Comparison of ENCODE assay signal across 7 mouse cellular contexts in genomic region chr6:28135411-28136233, GRCm38 (mm10). TPM values are rescaled to one million over a fixed set of nuclear protein-coding genes. Genes with fewer than 3 reads are reported as not detected.
A peak's percentile ranks its signal among the peaks of the same experiment; 100 is the strongest.
DNase-seq lines count a peak whose midpoint lies in the region; ATAC-seq and TF ChIP-seq lines count a peak whose summit lies in the region.

No protein-coding gene starts in this region.

- H3K36me3 ChIP-seq in intestine, postnatal 0 days (ENCODE audit: control insufficient read depth, insufficient read depth), result no peaks in the 10 kb centered on the region
- no peaks in the 10 kb centered on the region for H3K36me3 ChIP-seq in midbrain, embryonic 12.5 days
- no peaks in the 10 kb centered on the region for H3K36me3 ChIP-seq in small intestine, adult 2 months (ENCODE audit: control insufficient read depth, insufficient read depth, low read length)

- no peak overlapping the region; the same call in 1 of the 2 replicates for H3K27ac ChIP-seq in intestine, postnatal 0 days (ENCODE audit: low read depth, low read length)
- no peak overlapping the region for H3K27ac ChIP-seq in midbrain, embryonic 12.5 days (replicated peaks)
- H3K27ac ChIP-seq in small intestine, adult 2 months (ENCODE audit: insufficient read depth, low read depth, low read length), result no peak overlapping the region

- peak overlapping the region; percentile 90 for H3K4me2 ChIP-seq in intestine, postnatal 0 days (replicated peaks; ENCODE audit: low read depth)
- H3K4me2 ChIP-seq in midbrain, embryonic 12.5 days (replicated peaks), result peak overlapping the region; percentile 96

- peak; percentile 83 for ATAC-seq in intestine, postnatal 0 days
- ATAC-seq in midbrain, embryonic 12.5 days (ENCODE audit: low FRiP score, low read depth), result peak; percentile 87

- H3K4me1 ChIP-seq in intestine, postnatal 0 days (replicated peaks; ENCODE audit: control insufficient read depth, insufficient read depth, low read length), result 0 out of 2 replicates have a peak, but pooled peaks cover 5% of the 10 kb centered on the region
- H3K4me1 ChIP-seq in midbrain, embryonic 12.5 days, result peaks cover 30% of the 10 kb centered on the region
- 0 out of 2 replicates have a peak, but pooled peaks cover 5% of the 10 kb centered on the region for H3K4me1 ChIP-seq in small intestine, adult 2 months (ENCODE audit: control insufficient read depth, insufficient read depth, insufficient read length, low read length)

- H3K9me3 ChIP-seq in intestine, postnatal 0 days (ENCODE audit: control insufficient read depth), result no peaks in the 10 kb centered on the region
- no peaks in the 10 kb centered on the region for H3K9me3 ChIP-seq in midbrain, embryonic 12.5 days

- H3K4me3 ChIP-seq in intestine, postnatal 0 days (ENCODE audit: low read depth, low read length), result peak overlapping the region; percentile 49
- H3K4me3 ChIP-seq in midbrain, embryonic 12.5 days, result peak overlapping the region; percentile 56
- H3K4me3 ChIP-seq in small intestine, adult 2 months (ENCODE audit: low read depth, low read length), result peak overlapping the region; percentile 55

- WGBS in intestine, postnatal 0 days, result under 1% methylated on average over 37 of the region's 37 CpGs
- WGBS in midbrain, embryonic 12.5 days, result 0% methylated on average over 37 of the region's 37 CpGs
- 2% methylated on average over 37 of the region's 37 CpGs for WGBS in small intestine, adult 2 months

- TF ChIP-seq POLR2A in small intestine, adult 2 months (IDR thresholded peaks at IDR 0.05; ENCODE audit: low read depth, low read length), result no peak

- no peak overlapping the region for H3K9ac ChIP-seq in intestine, postnatal 0 days (ENCODE audit: low read depth, low read length)
- peak overlapping the region; percentile 50; the same call in 1 of the 2 replicates for H3K9ac ChIP-seq in midbrain, embryonic 12.5 days (replicated peaks)

- peak; percentile 89 for TF ChIP-seq CTCF in intestine, postnatal 0 days (IDR thresholded peaks at IDR 0.05; ENCODE audit: low read depth)
- TF ChIP-seq CTCF in small intestine, adult 2 months (IDR thresholded peaks at IDR 0.05; ENCODE audit: extremely low read depth, insufficient read length, insufficient replicate concordance, low read depth, low read length), result peak; percentile 55; the same call in 1 of the 2 replicates

- peaks cover 44% of the 10 kb centered on the region for H3K27me3 ChIP-seq in intestine, postnatal 0 days (replicated peaks; ENCODE audit: control insufficient read depth, insufficient read depth, low read length)
- peaks cover 43% of the 10 kb centered on the region for H3K27me3 ChIP-seq in midbrain, embryonic 12.5 days
- H3K27me3 ChIP-seq in small intestine, adult 2 months (ENCODE audit: control insufficient read depth, insufficient read depth, low read length), result peaks cover 29% of the 10 kb centered on the region

- DNase-seq in adrenal gland, adult 8-10 months, result peak; percentile 61
- DNase-seq in embryo, embryonic 11.5 days (ENCODE audit: low read depth, low spot score), result peak; percentile 82
- DNase-seq in gastrocnemius, postnatal 4 days (ENCODE audit: low spot score in 2 of 2), result peak; percentile 67 to 76
- DNase-seq in left cerebral cortex, postnatal 4 days, result peak; percentile 90

- intact Hi-C loops in left cerebral cortex, postnatal 4 days (cut with DNase I), result loop anchor here (10.0 kb wide), 1 partner anchor 481 kb away; no protein-coding TSS in a partner anchor

RNA-seq across cellular contexts. Expression of gene Grm8, which starts 0.6 kb away (rescaled TPM):
- total RNA-seq in adrenal gland, adult 8-10 months (2022), result 1 to 10 TPM in 1 of 4 experiments, under 1 TPM in 3; 0.48 to 1.0 (median 0.70) TPM
- under 1 TPM in 1 of 2 experiments, not detected in 1; 0.81 TPM for total RNA-seq in gastrocnemius, postnatal 4 days (2021)
- 1.1 and 1.3 TPM in 2 replicates for polyA plus RNA-seq in intestine, postnatal 0 days (2015; fragmentation: Nextera tagmentation; extraction: Ambion mirVana)
- total RNA-seq in left cerebral cortex, postnatal 4 days (2021), result 10 to 100 TPM; 18.1 to 18.9 TPM
- polyA plus RNA-seq in midbrain, embryonic 12.5 days (2016; fragmentation: Nextera tagmentation; extraction: Ambion mirVana), result 5.7 and 6.4 TPM in 2 replicates
- 0.08 TPM in 1 of 2 replicates, not detected in the other for polyA plus RNA-seq in small intestine, adult 2 months (2012; rRNA removed)

Comparison
In these comparisons a context has a peak if more than half of its experiments do, and no peak if none do; other contexts are left out.
1. RNA of gene Grm8, which starts 0.6 kb away (total RNA-seq): 18.1 to 18.9 TPM in left cerebral cortex, postnatal 4 days; 0.48 to 1.0 TPM in adrenal gland, adult 8-10 months and 0.81 TPM in gastrocnemius, postnatal 4 days; every median in the first group is over 4 times any median in the second.
2. Peak in every context shown above with its lines, with median percentiles within 50 percentile points of each other: DNase-seq and H3K4me3 ChIP-seq.